Mouse (Mus musculus) erythroid progenitor cell, adult 5-6 weeks (primary cell): ENCODE results near the gene Heatr5a. TPM values are rescaled to one million over a fixed set of nuclear protein-coding genes. Genes with fewer than 3 reads are reported as not detected.

Experiments
- ATAC-seq: replicated peaks from 2 replicates; pipeline ENCODE4 v1.8.0; 2016; ENCODE audit warnings: moderate number of reproducible peaks, mild to moderate bottlenecking, moderate TSS enrichment, inconsistent platforms; ENCODE audit not compliant: poor library complexity, low FRiP score, severe bottlenecking
- total RNA-seq, 2 experiments: library from RNA; stranded (forward) in 1 of 2; stranded (reverse) in 1 of 2; fragments of 150-400 nt in 1 of 2; fragments of 186-747, 209-891 nt in 1 of 2; gene quantifications; 2 replicates each; pipeline versions ENCODE4 v1.2.3 to v1.2.4; 2015 to 2017; ENCODE audit warnings: low replicate concordance in 2 of 2

Heatr5a gene
- total RNA-seq, 2 experiments from 2014 or later, result 48.5 to 60.4 TPM

GRCm38 (mm10) chr12:51827958-51828650 is 143.0 kb downstream of the Heatr5a start:
- no peak for ATAC-seq

Other genes starting within 250 kb of the Heatr5a start
- gene Hectd1, start 141.8 kb downstream of the Heatr5a start, total RNA-seq (2015; ENCODE audit: low replicate concordance), result 83.3 and 96.0 TPM in 2 replicates
- gene Hectd1, start 141.8 kb downstream of the Heatr5a start, total RNA-seq (2017; ENCODE audit: low replicate concordance), result 139 and 142 TPM in 2 replicates
- 1.4 and 2.5 TPM in 2 replicates for gene Dtd2, start 35.2 kb upstream of the Heatr5a start, total RNA-seq (2015; ENCODE audit: low replicate concordance)
- 3.5 and 7.5 TPM in 2 replicates for gene Dtd2, start 35.2 kb upstream of the Heatr5a start, total RNA-seq (2017; ENCODE audit: low replicate concordance)
- not detected in 2 replicates for gene Gpr33, start 56.7 kb upstream of the Heatr5a start, total RNA-seq (2015; ENCODE audit: low replicate concordance)
- gene Gpr33, start 56.7 kb upstream of the Heatr5a start, total RNA-seq (2017; ENCODE audit: low replicate concordance), result not detected in 2 replicates
- 2.1 TPM in 1 of 2 replicates, not detected in the other for gene Nubpl, start 126.4 kb upstream of the Heatr5a start, total RNA-seq (2015; ENCODE audit: low replicate concordance)
- 5.1 TPM in 1 of 2 replicates, not detected in the other for gene Nubpl, start 126.4 kb upstream of the Heatr5a start, total RNA-seq (2017; ENCODE audit: low replicate concordance)